Mouse (Mus musculus) fibroblast of lung, adult 2 months (primary cell): ENCODE data around the gene Oca2.

Experiments used
- DNase-seq: peaks from one replicate; pipeline ENCODE4 v3.0.0-alpha.2; 2011; ENCODE audit warnings: low read depth

The Oca2 gene

GRCm38 (mm10) chr7:56239543-56239942 lies at the start of gene Oca2:
Gene Oca2 (plus strand): TSS chr7:56239760.
- no peak for DNase-seq

- no peak for DNase-seq
These were observed 48.5 kb upstream of the Oca2 start for GRCm38 (mm10) chr7:56191041-56191440.

GRCm38 (mm10) chr7:56191661-56192060 lies 47.9 kb upstream of the Oca2 start:
- no peak for DNase-seq

- no peak for DNase-seq
These were observed 37.9 kb upstream of the Oca2 start for GRCm38 (mm10) chr7:56201483-56202218.

- DNase-seq, result no peak
These were observed 36.7 kb upstream of the Oca2 start for GRCm38 (mm10) chr7:56202843-56203242.

- DNase-seq, result no peak
These were observed 36.3 kb upstream of the Oca2 start for GRCm38 (mm10) chr7:56203286-56203685.

- no peak for DNase-seq
These were observed 34.7 kb upstream of the Oca2 start for GRCm38 (mm10) chr7:56204877-56205276.

GRCm38 (mm10) chr7:56220811-56221210 lies 18.7 kb upstream of the Oca2 start:
- DNase-seq, result no peak

GRCm38 (mm10) chr7:56235794-56236423 lies 3.7 kb upstream of the Oca2 start:
- peak; percentile 7 for DNase-seq

- no peak for DNase-seq
These were observed 2.9 kb upstream of the Oca2 start for GRCm38 (mm10) chr7:56236617-56237016.

- DNase-seq, result no peak
These were observed 15.0 kb downstream of the Oca2 start for GRCm38 (mm10) chr7:56254568-56254967.

GRCm38 (mm10) chr7:56257875-56258441 lies 18.4 kb downstream of the Oca2 start:
- no peak for DNase-seq

GRCm38 (mm10) chr7:56277506-56277905 lies 37.9 kb downstream of the Oca2 start:
- no peak for DNase-seq

GRCm38 (mm10) chr7:56291468-56292115 lies 52.0 kb downstream of the Oca2 start:
- DNase-seq, result peak; percentile 11

GRCm38 (mm10) chr7:56304408-56304807 lies 64.8 kb downstream of the Oca2 start:
- DNase-seq, result no peak

- DNase-seq, result no peak
These were observed 74.8 kb downstream of the Oca2 start for GRCm38 (mm10) chr7:56314358-56314757.

GRCm38 (mm10) chr7:56315630-56316529 lies 76.3 kb downstream of the Oca2 start:
- no peak for DNase-seq

GRCm38 (mm10) chr7:56327738-56328137 lies 88.2 kb downstream of the Oca2 start:
- DNase-seq, result no peak

- no peak for DNase-seq
These were observed 109.0 kb downstream of the Oca2 start for GRCm38 (mm10) chr7:56348528-56348927.

GRCm38 (mm10) chr7:56356658-56357342 lies 117.2 kb downstream of the Oca2 start:
- no peak for DNase-seq

- DNase-seq, result no peak
These were observed 142.3 kb downstream of the Oca2 start for GRCm38 (mm10) chr7:56381750-56382421.
